Mouse (Mus musculus) liver, embryonic 12.5 days (tissue): ENCODE data around the gene Tmem35b. TPM values are rescaled to one million over a fixed set of nuclear protein-coding genes. Genes with fewer than 3 reads are reported as not detected.
"Not testable (repeated sequence)": the region's sequence is repeated elsewhere in the genome, so short reads cannot be mapped to it uniquely, and the experiment has no call there.

Experiments used
- ATAC-seq: fragments of 200-750 bp; cut with Nextera tagmentation; 2 replicates; pipeline ENCODE4 v1.8.0; 2017; ENCODE audit warnings: moderate number of reproducible peaks, mild to moderate bottlenecking, moderate library complexity
- H3K27ac ChIP-seq: fragments of 300-500 bp; sonication (generic); 2 replicates; pipeline ENCODE4 v1.5.1; 2016; ENCODE audit warnings: mild to moderate bottlenecking
- H3K27me3 ChIP-seq: fragments of 300-500 bp; sonication (generic); replicated peaks from 2 replicates; pipeline ENCODE4 v1.6.1; 2016; ENCODE audit warnings: mild to moderate bottlenecking, moderate library complexity
- H3K36me3 ChIP-seq: fragments of 300-500 bp; sonication (generic); 2 replicates; pipeline ENCODE4 v1.6.1; 2016; ENCODE audit warnings: mild to moderate bottlenecking, moderate library complexity
- H3K4me1 ChIP-seq: fragments of 300-500 bp; sonication (generic); 2 replicates; pipeline ENCODE4 v1.6.1; 2016
- H3K4me2 ChIP-seq: fragments of 300-500 bp; sonication (generic); 2 replicates; pipeline ENCODE4 v1.6.1; 2016; ENCODE audit warnings: mild to moderate bottlenecking, moderate library complexity
- H3K4me3 ChIP-seq: fragments of 300-500 bp; sonication (generic); 2 replicates; pipeline ENCODE4 v1.5.1; 2016; ENCODE audit warnings: mild to moderate bottlenecking, moderate library complexity
- H3K9ac ChIP-seq: fragments of 300-500 bp; sonication (generic); 2 replicates; pipeline ENCODE4 v1.6.1; 2016; ENCODE audit warnings: mild to moderate bottlenecking, moderate library complexity
- H3K9me3 ChIP-seq: fragments of 300-500 bp; sonication (generic); replicated peaks from 2 replicates; pipeline ENCODE4 v1.6.1; 2016; ENCODE audit warnings: mild to moderate bottlenecking, moderate library complexity
- WGBS: fragments of 180-500 bp; shearing (Covaris S2); methylation state at CpG from one replicate; pipeline ENCODE4 v1.1.7; 2016; ENCODE audit not compliant: insufficient replicate concordance; 5-methylcytosine and 5-hydroxymethylcytosine counted together
- polyA plus RNA-seq: library from polyadenylated mRNA; unstranded; fragments of >200 nt; fragmentation: Nextera tagmentation; extraction: Ambion mirVana; gene quantifications from 2 replicates; pipeline ENCODE4 v1.2.1, GENCODE M21; 2016

Tmem35b gene
- 7.3 and 8.5 TPM in 2 replicates for polyA plus RNA-seq

GRCm38 (mm10) chr4:127123391-127123790, at the start of gene Tmem35b:
Gene Tmem35b (plus strand): TSS chr4:127123691.
- H3K4me3 ChIP-seq = no peak within 1 kb of the TSS
- WGBS = 85% methylated on average over 5 of the region's 5 CpGs
- 0 out of 2 replicates have a peak, but pooled peaks cover 3% of the 10 kb centered on the region for H3K36me3 ChIP-seq
- no peak within 1 kb of the TSS for H3K4me2 ChIP-seq
- peaks cover 17% of the 10 kb centered on the region for H3K4me1 ChIP-seq
- H3K27ac ChIP-seq = no peak within 1 kb of the TSS
- H3K9ac ChIP-seq = no peak within 1 kb of the TSS
- H3K9me3 ChIP-seq = no peaks in the 10 kb centered on the region
- ATAC-seq = no peak
- H3K27me3 ChIP-seq = no peaks in the 10 kb centered on the region

- no peak overlapping the region for H3K9ac ChIP-seq
- WGBS = 59% methylated on average over 1 of the region's 1 CpGs
- no peaks in the 10 kb centered on the region for H3K36me3 ChIP-seq
- H3K27me3 ChIP-seq = no peaks in the 10 kb centered on the region
- no peak overlapping the region for H3K4me3 ChIP-seq
- no peak overlapping the region for H3K27ac ChIP-seq
- H3K9me3 ChIP-seq = no peaks in the 10 kb centered on the region
- ATAC-seq = no peak
- H3K4me2 ChIP-seq = no peak overlapping the region
- H3K4me1 ChIP-seq = peaks cover 14% of the 10 kb centered on the region
Observed at GRCm38 (mm10) chr4:127074915-127075314, 48.6 kb upstream of the Tmem35b start.

DNA sequence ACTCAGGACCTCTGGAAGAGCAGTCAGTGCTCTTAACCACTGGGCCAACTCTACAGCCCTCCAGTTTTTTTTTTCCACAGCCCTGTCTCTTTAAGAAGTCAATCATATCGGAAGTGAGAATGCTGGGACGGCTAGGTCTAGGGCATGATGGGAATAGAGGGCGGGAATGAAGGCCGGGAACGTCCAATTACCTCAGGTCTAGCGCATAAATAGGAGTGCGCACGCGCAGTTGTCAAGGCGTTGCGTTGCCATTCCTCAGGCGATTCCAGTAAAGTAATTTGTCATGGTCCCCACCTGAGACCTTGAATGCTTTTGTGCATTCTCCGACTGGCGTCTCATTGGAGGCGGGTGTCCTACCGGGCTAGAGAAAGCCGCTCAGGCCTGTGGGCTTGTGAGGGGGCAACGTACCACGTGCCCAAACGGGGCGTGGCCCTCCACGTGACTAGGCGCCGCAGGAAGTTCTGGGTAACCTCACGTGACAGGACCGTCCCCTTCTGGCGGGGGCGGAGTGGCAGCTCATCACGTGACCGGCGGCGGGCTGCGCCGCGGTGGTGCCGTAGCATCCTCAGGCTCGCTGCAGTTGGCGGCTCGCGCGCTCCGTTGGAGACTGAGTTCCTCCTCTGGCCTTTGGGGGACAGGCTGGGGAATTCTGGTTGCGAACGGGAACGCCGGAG, 46.5 kb upstream of the Tmem35b start, which contains the start of gene Zmym6:
Gene Zmym6 (plus strand): TSS at position 509 of the 674 bp plus-strand sequence.
- Histone ChIP-seq H3K27me3 (no peaks in the 10 kb centered on the region), H3K4me1 (peaks cover 14% of the 10 kb centered on the region), H3K27ac (peak within 1 kb of the TSS; percentile 80), H3K9ac (peak within 1 kb of the TSS; percentile 66), H3K4me2 (peak within 1 kb of the TSS; percentile 78), H3K4me3 (peak within 1 kb of the TSS; percentile 62), H3K36me3 (no peaks in the 10 kb centered on the region), H3K9me3 (no peaks in the 10 kb centered on the region)
- ATAC-seq = peak; percentile 94
- WGBS = under 1% methylated on average over 46 of the region's 46 CpGs

DNA sequence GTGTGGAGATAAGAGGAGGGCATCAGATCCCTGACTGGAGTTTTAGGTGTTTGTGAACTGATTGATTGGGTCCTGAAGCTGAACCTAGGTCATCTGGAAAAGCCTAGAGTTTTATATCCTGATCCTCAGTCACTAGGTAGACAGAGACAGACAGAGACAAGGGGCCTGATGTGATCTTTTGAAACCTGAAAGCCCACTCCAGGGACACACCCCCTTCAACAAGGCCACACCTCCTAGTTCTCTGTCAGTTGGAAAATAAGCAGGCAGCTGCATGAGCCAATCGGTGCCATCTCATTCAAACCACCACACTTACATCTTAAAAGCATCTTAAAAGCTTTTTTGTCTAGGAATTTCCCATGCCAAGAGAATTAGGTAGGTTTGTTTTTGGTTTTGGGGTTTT, 42.7 kb upstream of the Tmem35b start:
- no peak overlapping the region for H3K9ac ChIP-seq
- H3K27me3 ChIP-seq = no peaks in the 10 kb centered on the region
- H3K36me3 ChIP-seq = no peaks in the 10 kb centered on the region
- no peak for ATAC-seq
- no peaks in the 10 kb centered on the region for H3K9me3 ChIP-seq
- H3K4me3 ChIP-seq = no peak overlapping the region
- 38% methylated on average over 1 of the region's 1 CpGs for WGBS
- H3K27ac ChIP-seq = no peak overlapping the region
- H3K4me2 ChIP-seq = no peak overlapping the region
- H3K4me1 ChIP-seq = peaks cover 14% of the 10 kb centered on the region

DNA sequence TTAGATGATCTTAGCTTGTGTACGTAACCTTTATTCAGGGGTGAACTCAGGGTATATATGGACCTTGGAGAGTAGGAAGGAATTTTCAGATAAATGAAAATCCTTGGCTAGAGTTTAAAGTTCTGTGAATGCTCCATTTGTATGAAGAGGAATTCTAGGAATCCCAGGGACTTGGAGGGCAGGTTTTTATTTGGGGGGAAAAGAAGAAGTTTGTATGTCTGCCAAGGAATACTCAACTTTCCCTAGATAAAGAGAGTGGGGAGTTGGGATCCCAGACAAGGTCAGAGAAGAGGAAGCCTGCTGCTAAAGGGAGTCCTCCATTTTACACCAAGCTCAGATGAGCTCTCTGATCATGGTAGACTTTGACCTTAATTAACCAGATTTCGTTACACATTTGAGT, 40.4 kb upstream of the Tmem35b start:
- 71% methylated on average over 2 of the region's 2 CpGs for WGBS
- Histone ChIP-seq H3K27me3 (no peaks in the 10 kb centered on the region), H3K9me3 (no peaks in the 10 kb centered on the region), H3K4me1 (peaks cover 2% of the 10 kb centered on the region), H3K9ac (no peak overlapping the region), H3K27ac (no peak overlapping the region), H3K36me3 (peaks cover under 1% of the 10 kb centered on the region; the same call in 1 of the 2 replicates), H3K4me3 (no peak overlapping the region), H3K4me2 (no peak overlapping the region)
- ATAC-seq = no peak

DNA sequence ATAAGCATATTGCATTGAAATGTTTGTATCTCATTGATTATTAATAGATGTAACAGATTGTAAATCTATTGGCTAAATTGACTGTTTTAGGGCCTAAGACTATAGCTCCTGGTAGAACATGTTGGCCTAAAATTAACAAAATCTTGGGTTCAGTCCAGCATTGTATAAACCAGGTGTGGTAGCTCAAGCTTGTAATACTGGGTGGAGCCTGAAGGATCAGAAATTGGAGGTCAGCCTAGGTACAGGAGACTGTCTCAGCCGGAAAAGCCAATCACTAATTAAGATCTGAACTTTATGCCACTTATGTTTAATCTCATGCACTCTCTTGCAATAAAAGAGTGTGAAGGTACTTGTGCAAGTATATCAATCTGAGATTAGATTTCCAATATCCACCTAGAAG, 37.7 kb upstream of the Tmem35b start:
- whole genome bisulfite sequencing = 66% methylated on average over 1 of the region's 1 CpGs

DNA sequence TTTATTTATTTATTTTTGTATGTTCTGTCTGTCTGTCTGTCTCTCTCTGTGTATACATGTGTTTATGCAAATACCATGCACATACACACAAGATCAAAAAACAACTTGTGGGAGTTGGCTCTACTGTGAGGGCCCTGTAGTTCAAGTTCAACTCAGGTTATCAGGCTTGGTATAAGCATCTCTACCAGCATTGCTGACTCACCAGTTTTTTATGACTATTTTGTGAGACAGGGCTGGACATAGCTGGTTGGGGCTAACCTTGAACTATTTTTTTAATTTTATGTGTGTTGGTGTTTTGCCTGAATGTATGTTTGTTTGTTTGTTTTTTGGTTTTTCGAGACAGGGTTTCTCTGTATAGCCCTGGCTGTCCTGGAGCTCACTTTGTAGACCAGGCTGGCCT, 32.3 kb upstream of the Tmem35b start:
- peaks cover 22% of the 10 kb centered on the region for H3K36me3 ChIP-seq
- no peak for ATAC-seq
- H3K27me3 ChIP-seq = no peaks in the 10 kb centered on the region
- no peak overlapping the region for H3K27ac ChIP-seq
- no peaks in the 10 kb centered on the region for H3K4me1 ChIP-seq
- H3K4me2 ChIP-seq = no peak overlapping the region
- no peak overlapping the region for H3K9ac ChIP-seq
- no peak overlapping the region for H3K4me3 ChIP-seq
- no peaks in the 10 kb centered on the region for H3K9me3 ChIP-seq
- 78% methylated on average over 1 of the region's 1 CpGs for WGBS

More for the DNA sequence above, 37.7 kb upstream of the Tmem35b start:
- Histone ChIP-seq H3K4me3 (no peak overlapping the region), H3K27me3 (no peaks in the 10 kb centered on the region), H3K27ac (no peak overlapping the region), H3K9me3 (no peaks in the 10 kb centered on the region), H3K4me2 (no peak overlapping the region), H3K9ac (no peak overlapping the region), H3K4me1 (no peaks in the 10 kb centered on the region), H3K36me3 (peaks cover 15% of the 10 kb centered on the region)
- ATAC-seq = no peak

DNA sequence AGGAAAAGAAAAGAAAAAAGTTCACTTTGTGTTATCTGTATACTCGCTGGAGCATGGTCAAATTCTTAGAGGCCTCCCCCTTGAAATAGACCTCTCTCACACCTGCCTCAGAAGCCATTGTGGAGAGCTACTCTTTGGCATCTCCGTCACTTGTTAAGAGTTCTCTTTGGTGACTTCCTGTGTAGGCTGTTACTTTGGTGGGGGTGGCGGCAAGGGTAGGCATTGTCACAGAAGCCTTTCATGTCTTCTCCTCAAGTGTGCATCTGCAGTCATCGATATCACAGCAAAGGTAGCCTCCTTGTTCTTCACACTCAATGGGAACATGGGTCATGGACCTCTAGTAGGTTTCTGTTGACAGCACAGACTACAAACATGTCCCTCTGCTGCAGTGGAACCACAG, 28.4 kb upstream of the Tmem35b start:
- WGBS = 68% methylated on average over 4 of the region's 4 CpGs
- no peaks in the 10 kb centered on the region for H3K9me3 ChIP-seq
- H3K36me3 ChIP-seq = peaks cover 9% of the 10 kb centered on the region
- H3K27ac ChIP-seq = no peak overlapping the region
- H3K4me2 ChIP-seq = no peak overlapping the region
- no peak for ATAC-seq
- no peaks in the 10 kb centered on the region for H3K4me1 ChIP-seq
- H3K4me3 ChIP-seq = no peak overlapping the region
- H3K27me3 ChIP-seq = no peaks in the 10 kb centered on the region
- no peak overlapping the region for H3K9ac ChIP-seq

GRCm38 (mm10) chr4:127099552-127099951, 23.9 kb upstream of the Tmem35b start:
- not testable (repeated sequence) for H3K4me3 ChIP-seq, H3K4me1 ChIP-seq, H3K9ac ChIP-seq, H3K36me3 ChIP-seq, H3K27ac ChIP-seq, ATAC-seq, H3K4me2 ChIP-seq, H3K27me3 ChIP-seq, H3K9me3 ChIP-seq
- 82% methylated on average over 1 of the region's 2 CpGs for WGBS

- no peak for ATAC-seq
- Histone ChIP-seq H3K27me3 (no peaks in the 10 kb centered on the region), H3K9ac (no peak overlapping the region), H3K4me3 (no peak overlapping the region), H3K4me1 (no peaks in the 10 kb centered on the region), H3K4me2 (no peak overlapping the region), H3K36me3 (peaks cover 7% of the 10 kb centered on the region), H3K9me3 (no peaks in the 10 kb centered on the region), H3K27ac (no peak overlapping the region)
- 77% methylated on average over 4 of the region's 4 CpGs for WGBS
Observed at GRCm38 (mm10) chr4:127107566-127107965, 15.9 kb upstream of the Tmem35b start.

- no peaks in the 10 kb centered on the region for H3K27me3 ChIP-seq
- H3K4me3 ChIP-seq = no peak overlapping the region
- H3K4me2 ChIP-seq = no peak overlapping the region
- ATAC-seq = no peak
- no peaks in the 10 kb centered on the region for H3K9me3 ChIP-seq
- no peak overlapping the region for H3K27ac ChIP-seq
- no peaks in the 10 kb centered on the region for H3K4me1 ChIP-seq
- peaks cover 7% of the 10 kb centered on the region for H3K36me3 ChIP-seq
- H3K9ac ChIP-seq = no peak overlapping the region
- 58% methylated on average over 4 of the region's 4 CpGs for WGBS
Observed at GRCm38 (mm10) chr4:127110570-127110969, 12.9 kb upstream of the Tmem35b start.

DNA sequence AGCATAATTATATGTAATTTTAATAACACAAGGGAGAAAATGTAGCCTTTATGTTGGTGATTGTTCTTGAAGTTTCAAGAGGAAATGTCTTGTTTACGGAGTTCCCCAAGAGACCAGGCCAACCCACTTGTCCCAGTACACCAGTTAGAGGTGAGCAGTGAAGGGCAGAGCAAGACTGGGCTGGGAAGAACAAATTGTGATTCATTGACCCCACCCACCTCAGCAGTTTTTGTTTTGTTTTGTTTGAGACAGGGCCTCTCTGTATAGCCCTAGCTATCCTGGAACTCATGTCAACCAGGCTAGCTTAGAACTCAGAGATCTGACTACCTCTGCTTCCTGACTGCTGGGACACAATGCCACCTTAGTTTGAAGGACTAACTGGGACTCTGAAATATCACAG, 840 bp downstream of the Tmem35b start:
- Histone ChIP-seq H3K27me3 (no peaks in the 10 kb centered on the region), H3K4me1 (peaks cover 17% of the 10 kb centered on the region), H3K9me3 (no peaks in the 10 kb centered on the region), H3K36me3 (peaks cover 4% of the 10 kb centered on the region; the same call in 1 of the 2 replicates), H3K4me3 (no peak overlapping the region), H3K9ac (no peak overlapping the region), H3K4me2 (no peak overlapping the region), H3K27ac (no peak overlapping the region)
- 83% methylated on average over 1 of the region's 1 CpGs for WGBS
- no peak for ATAC-seq
